Mouse (Mus musculus) sigmoid colon, adult 10 weeks (tissue): ENCODE measurements around the gene Ddx59. TPM values are rescaled to one million over a fixed set of nuclear protein-coding genes. Genes with fewer than 3 reads are reported as not detected.

Experiments used
- polyA plus RNA-seq: library from polyadenylated mRNA; stranded (reverse); fragments of 350-450 nt; fragmentation: Illumina TruSeq; extraction: RNeasy Lipid Tissue Mini Kit (QIAGEN cat#74804); gene quantifications from one replicate; pipeline ENCODE4 v1.2.3, GENCODE M21; 2014; ENCODE audit warnings: low read depth, low replicate concordance

The Ddx59 gene
- polyA plus RNA-seq: 2.6 TPM

DNA sequence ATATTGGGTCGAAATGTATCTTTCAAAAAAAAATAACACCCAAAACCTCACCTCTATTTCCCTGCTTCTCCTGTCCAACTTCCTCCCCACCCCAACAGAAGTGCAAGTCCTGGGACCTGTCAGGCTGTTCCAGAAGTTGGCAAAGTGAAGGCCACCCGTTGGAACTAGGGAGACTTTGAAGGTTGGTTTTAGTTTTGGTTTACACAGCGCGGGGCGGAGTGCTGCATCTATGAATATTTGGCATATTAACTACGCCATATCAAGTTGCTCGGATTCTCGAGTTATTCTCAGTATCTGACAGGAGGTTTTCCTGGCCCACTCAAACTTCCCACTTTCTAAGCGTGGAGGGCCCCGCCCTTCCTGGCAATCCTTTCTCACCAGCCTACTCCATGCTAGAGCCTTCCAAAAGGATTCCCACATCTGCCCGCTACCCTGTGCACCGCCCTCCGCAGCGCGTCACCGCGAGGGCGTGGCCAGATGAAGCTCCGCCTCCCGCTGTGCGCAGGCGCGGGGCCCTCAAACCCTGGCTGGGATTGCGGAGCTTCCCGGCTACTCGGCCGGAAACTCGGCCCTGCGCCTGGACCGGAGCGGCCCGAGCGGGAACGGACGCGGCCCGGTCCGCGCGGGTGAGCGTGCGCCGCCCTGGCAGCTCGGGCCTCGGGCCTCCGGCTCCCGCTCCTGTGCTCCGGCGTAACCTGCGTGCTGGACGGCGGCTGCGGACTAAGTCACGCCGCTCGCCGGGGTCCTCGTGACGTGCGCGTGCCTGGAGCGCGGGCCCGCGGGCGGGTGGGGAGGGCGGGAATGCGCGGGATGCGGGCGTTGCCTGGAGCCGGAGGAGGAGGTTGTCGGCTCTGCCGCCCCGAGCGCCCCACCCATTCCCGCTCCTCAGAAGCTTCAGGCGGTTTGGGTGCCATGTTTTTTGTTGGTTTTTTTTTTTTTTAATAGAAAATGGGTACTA lies at the start of gene Ddx59:
Gene Ddx59, plus strand, starts transcription at position 474 of the 958 bp plus-strand sequence.

GRCm38 (mm10) chr1:136466143-136466811 lies 51.2 kb downstream of the Ddx59 start, which contains the start of gene Kif14:
Gene Kif14, plus strand, starts transcription at chr1:136466343.

Other genes starting within 250 kb of the Ddx59 start
- 8.0 TPM for gene Mroh3, start 202.4 kb upstream of the Ddx59 start, polyA plus RNA-seq
- gene Inava, start 181.0 kb upstream of the Ddx59 start, polyA plus RNA-seq: 11.0 TPM
- not detected for gene Gpr25, start 154.4 kb upstream of the Ddx59 start, polyA plus RNA-seq
- 32.3 TPM for gene Camsap2, start 69.2 kb upstream of the Ddx59 start, polyA plus RNA-seq
- 1.5 TPM for gene Kif14, start 51.1 kb downstream of the Ddx59 start, polyA plus RNA-seq
- gene Zfp281, start 209.6 kb downstream of the Ddx59 start, polyA plus RNA-seq: 24.0 TPM